Mouse (Mus musculus) CH12.LX (cell line): ENCODE measurements around the gene Fam71b.

Experiments used
- CTCF ChIP-seq, 2 experiments: IDR thresholded peaks in 1 of 2; conservative IDR thresholded peaks in 1 of 2; 2 replicates each; pipeline ENCODE4 v1.5.1; 2011 to 2012; ENCODE audit warnings: low read depth in 2 of 2, low read length in 2 of 2, improper control_type of control experiment in 1 of 2, inconsistent platforms in 1 of 2, mild to moderate bottlenecking in 1 of 2, moderate library complexity in 1 of 2
- ELF1 ChIP-seq: IDR thresholded peaks from 2 replicates; pipeline ENCODE4 v1.6.1; 2014; ENCODE audit warnings: low read depth, mild to moderate bottlenecking, inconsistent platforms, low read length, improper control_type of control experiment
- EP300 ChIP-seq: IDR thresholded peaks from 2 replicates; pipeline ENCODE4 v1.6.1; 2011; ENCODE audit warnings: low read length, improper control_type of control experiment
- MAFK ChIP-seq: IDR thresholded peaks from 2 replicates; pipeline ENCODE4 v1.6.1; 2011; ENCODE audit warnings: low read length, improper control_type of control experiment; ENCODE audit not compliant: insufficient replicate concordance
- POLR2A ChIP-seq: IDR thresholded peaks from 2 replicates; pipeline ENCODE4 v1.6.1; 2011; ENCODE audit warnings: low read depth, mild to moderate bottlenecking, improper control_type of control experiment, low read length
- POLR2AphosphoS2 ChIP-seq: IDR thresholded peaks from 2 replicates; pipeline ENCODE4 v1.6.1; 2011; ENCODE audit warnings: low read depth, low read length, improper control_type of control experiment
- RCOR1 ChIP-seq: conservative IDR thresholded peaks from 2 replicates; pipeline ENCODE4 v1.6.1; 2012; ENCODE audit warnings: low read depth, mild to moderate bottlenecking, inconsistent platforms, low read length, improper control_type of control experiment
- TCF12 ChIP-seq: IDR thresholded peaks from 2 replicates; pipeline ENCODE4 v1.6.1; 2014; ENCODE audit warnings: low read depth, mild to moderate bottlenecking, inconsistent platforms, low read length, improper control_type of control experiment
- USF1 ChIP-seq: IDR thresholded peaks from 2 replicates; pipeline ENCODE4 v1.6.1; 2014; ENCODE audit warnings: low read depth, mild to moderate bottlenecking, inconsistent platforms, low read length, improper control_type of control experiment
- ZMIZ1 ChIP-seq: IDR thresholded peaks from 2 replicates; pipeline ENCODE4 v1.6.1; 2012; ENCODE audit warnings: low read depth, mild to moderate bottlenecking, inconsistent platforms, low read length, improper control_type of control experiment

- TF ChIP-seq CTCF (conservative IDR thresholded peaks at IDR 0.05 in 1 of 2, IDR thresholded peaks at IDR 0.05 in 1 of 2; ENCODE audit: low read depth in 2 of 2, low read length in 2 of 2) (no peak), TCF12 (no peak), RCOR1 (no peak), USF1 (no peak), ELF1 (no peak), ZMIZ1 (no peak), POLR2A (no peak), MAFK (no peak), EP300 (no peak), POLR2AphosphoS2 (no peak)
These were observed 23.9 kb upstream of the Fam71b start for GRCm38 (mm10) chr11:46372331-46372953.
